Mouse (Mus musculus): ENCODE results near the gene Rdh11. TPM values are rescaled to one million over a fixed set of nuclear protein-coding genes. Genes with fewer than 3 reads are reported as not detected.

Rdh11 gene
- polyA plus RNA-seq, 1 experiment from 2014 or later: 37.5 TPM

GRCm38 (mm10) chr12:79131178-79131675 is 60.9 kb downstream of the Rdh11 start:
- H3K4me2 ChIP-seq (replicated peaks): peak overlapping the region; percentile 91
- DNase-seq (ENCODE audit: low spot score): peak; percentile 43
- ATAC-seq (ENCODE audit: low FRiP score): peak; percentile 21; the same call in 1 of the 2 replicates

GRCm38 (mm10) chr12:79130299-79131177 is 61.6 kb downstream of the Rdh11 start, which contains the start of gene Arg2:
Gene Arg2 (plus strand): TSS chr12:79130777.
- H3K27ac ChIP-seq: peak within 1 kb of the TSS; percentile 51; the same call in 1 of the 2 replicates
- H3K4me2 ChIP-seq (replicated peaks): peak within 1 kb of the TSS; percentile 91
- H3K4me3 ChIP-seq (replicated peaks; ENCODE audit: low read length): peak within 1 kb of the TSS; percentile 63
- H3K9me3 ChIP-seq (ENCODE audit: control insufficient read depth, low read length): no peaks in the 10 kb centered on the region
- no peaks in the 10 kb centered on the region for H3K36me3 ChIP-seq (replicated peaks; ENCODE audit: control insufficient read depth, insufficient read depth)
- WGBS: under 1% methylated on average over 47 of the region's 47 CpGs
- peak; percentile 82 for DNase-seq (ENCODE audit: low spot score)
- peak; percentile 93 for ATAC-seq (ENCODE audit: low FRiP score)
- H3K9ac ChIP-seq: peak within 1 kb of the TSS; percentile 75
- H3K4me1 ChIP-seq (replicated peaks; ENCODE audit: control insufficient read depth, insufficient read depth, low read length): peaks cover 10% of the 10 kb centered on the region; the same call in 1 of the 2 replicates
- H3K27me3 ChIP-seq (ENCODE audit: control insufficient read depth, insufficient read depth, low read length): peaks cover 35% of the 10 kb centered on the region

More at GRCm38 (mm10) chr12:79131178-79131675, 60.9 kb downstream of the Rdh11 start:
- Histone ChIP-seq H3K36me3 (replicated peaks; ENCODE audit: control insufficient read depth, insufficient read depth) (no peaks in the 10 kb centered on the region), H3K4me1 (replicated peaks; ENCODE audit: control insufficient read depth, insufficient read depth, low read length) (peaks cover 10% of the 10 kb centered on the region; the same call in 1 of the 2 replicates), H3K27me3 (ENCODE audit: control insufficient read depth, insufficient read depth, low read length) (peaks cover 35% of the 10 kb centered on the region), H3K4me3 (replicated peaks; ENCODE audit: low read length) (peak overlapping the region; percentile 63), H3K9me3 (ENCODE audit: control insufficient read depth, low read length) (no peaks in the 10 kb centered on the region), H3K27ac (peak overlapping the region; percentile 51; the same call in 1 of the 2 replicates), H3K9ac (peak overlapping the region; percentile 75)
- WGBS: under 1% methylated on average over 22 of the region's 22 CpGs

Other genes with a start within 250 kb of the Rdh11 start
- 62.2 and 69.6 TPM in 2 replicates for gene Tmem229b, start 184.7 kb downstream of the Rdh11 start, polyA plus RNA-seq (2014; fragmentation: Nextera tagmentation; extraction: Ambion mirVana)
- gene Plekhh1, start 163.1 kb downstream of the Rdh11 start, polyA plus RNA-seq (2014; fragmentation: Nextera tagmentation; extraction: Ambion mirVana): 2.4 and 2.8 TPM in 2 replicates
- 16.4 and 17.2 TPM in 2 replicates for gene Pigh, start 102.6 kb downstream of the Rdh11 start, polyA plus RNA-seq (2014; fragmentation: Nextera tagmentation; extraction: Ambion mirVana)
- gene Arg2, start 61.5 kb downstream of the Rdh11 start, polyA plus RNA-seq (2014; fragmentation: Nextera tagmentation; extraction: Ambion mirVana): 32.0 and 35.6 TPM in 2 replicates
- 189 and 190 TPM in 2 replicates for gene Vti1b, start 19.6 kb downstream of the Rdh11 start, polyA plus RNA-seq (2014; fragmentation: Nextera tagmentation; extraction: Ambion mirVana)
- 0.72 TPM in 2 replicates for gene Rdh12, start 16.6 kb upstream of the Rdh11 start, polyA plus RNA-seq (2014; fragmentation: Nextera tagmentation; extraction: Ambion mirVana)
- gene Zfyve26, start 104.0 kb upstream of the Rdh11 start, polyA plus RNA-seq (2014; fragmentation: Nextera tagmentation; extraction: Ambion mirVana): 9.7 and 11.7 TPM in 2 replicates
- gene Rad51b, start 105.0 kb upstream of the Rdh11 start, polyA plus RNA-seq (2014; fragmentation: Nextera tagmentation; extraction: Ambion mirVana): 1.2 and 1.5 TPM in 2 replicates

Data from hindbrain, embryonic 14.5 days (tissue).